Mouse (Mus musculus): ENCODE results near the gene Gnaz.

DNA sequence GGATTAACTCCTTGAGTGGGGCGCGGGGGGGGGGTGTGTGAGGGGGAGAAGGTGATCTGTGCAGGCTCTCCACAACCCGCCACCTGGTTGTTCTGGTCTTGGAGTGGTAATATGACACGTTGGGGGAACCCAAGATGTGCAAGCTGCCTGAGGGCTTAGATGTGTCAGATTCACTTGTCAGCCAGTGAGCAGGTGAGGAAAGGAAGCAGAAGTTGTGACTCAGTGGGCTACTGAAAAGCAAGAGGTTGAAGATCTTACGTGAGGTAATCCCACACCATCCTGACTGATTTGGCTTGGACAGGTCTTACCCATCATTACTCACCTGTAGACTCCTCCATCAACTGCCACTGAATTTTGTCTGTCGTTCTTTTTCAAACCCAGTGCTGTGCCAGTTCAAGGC, 95.6 kb downstream of the Gnaz start:
- TF ChIP-seq CTCF (IDR thresholded peaks at IDR 0.05; ENCODE audit: low read depth, low read length): no peak
- no peak for TF ChIP-seq GATA1 (IDR thresholded peaks at IDR 0.05; ENCODE audit: borderline replicate concordance, low read length)
- TF ChIP-seq TAL1 (conservative IDR thresholded peaks at IDR 0.05; ENCODE audit: low read depth, low read length): no peak
